Mouse (Mus musculus) ovary, postnatal 10 days (tissue): Measurements from ENCODE around the gene Ano1.

Experiments
- DNase-seq: peaks from one replicate; pipeline ENCODE4 v3.0.0; 2022; ENCODE audit warnings: low spot score

The Ano1 gene

DNA sequence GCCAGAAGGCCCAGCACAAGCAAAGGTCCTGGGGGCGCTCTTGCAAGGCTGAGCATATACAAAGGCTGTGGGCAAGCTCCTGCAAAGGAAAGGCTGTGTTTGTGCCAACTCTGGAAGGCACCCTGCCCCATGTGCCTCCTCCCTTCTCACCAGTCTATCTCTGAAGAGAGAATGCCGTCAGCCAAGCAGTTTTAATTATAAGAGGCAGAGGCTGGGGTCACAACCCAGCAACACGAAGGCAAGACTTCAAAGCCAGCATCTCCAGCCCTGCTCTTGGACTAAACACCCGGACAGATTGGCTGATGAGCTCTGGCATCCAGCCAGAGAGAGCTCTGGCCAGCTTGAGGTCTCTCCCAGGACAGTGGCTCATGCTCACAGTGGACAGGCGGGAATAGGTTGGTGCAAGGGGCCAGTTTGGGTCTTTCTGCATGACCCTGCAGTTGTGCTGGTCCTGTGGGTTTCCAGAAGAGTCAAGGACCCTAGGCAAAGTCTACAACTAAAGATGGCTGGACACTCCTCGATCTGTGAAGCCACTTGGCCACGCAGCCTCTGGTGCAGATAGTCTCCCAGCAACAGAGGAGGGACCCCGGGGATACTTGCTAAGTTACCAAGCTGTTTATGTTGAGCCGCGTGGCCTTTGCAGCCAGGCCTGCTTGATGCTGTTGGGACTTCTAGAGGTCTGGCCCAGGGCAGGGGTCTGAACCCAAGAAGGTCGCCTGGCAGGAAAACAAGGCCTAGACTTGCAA lies 12.9 kb upstream of the Ano1 start:
- no peak for DNase-seq

GRCm38 (mm10) chr7:144764013-144764412 lies 12.2 kb upstream of the Ano1 start:
- DNase-seq: no peak

- no peak for DNase-seq
These were observed 10.9 kb upstream of the Ano1 start for GRCm38 (mm10) chr7:144762496-144763235.

- DNase-seq: no peak
These were observed 8.5 kb upstream of the Ano1 start for GRCm38 (mm10) chr7:144760228-144760627.

- no peak for DNase-seq
These were observed 7.7 kb upstream of the Ano1 start for GRCm38 (mm10) chr7:144759455-144759854.

- DNase-seq: no peak
These were observed 4.0 kb upstream of the Ano1 start for GRCm38 (mm10) chr7:144755511-144756378.

DNA sequence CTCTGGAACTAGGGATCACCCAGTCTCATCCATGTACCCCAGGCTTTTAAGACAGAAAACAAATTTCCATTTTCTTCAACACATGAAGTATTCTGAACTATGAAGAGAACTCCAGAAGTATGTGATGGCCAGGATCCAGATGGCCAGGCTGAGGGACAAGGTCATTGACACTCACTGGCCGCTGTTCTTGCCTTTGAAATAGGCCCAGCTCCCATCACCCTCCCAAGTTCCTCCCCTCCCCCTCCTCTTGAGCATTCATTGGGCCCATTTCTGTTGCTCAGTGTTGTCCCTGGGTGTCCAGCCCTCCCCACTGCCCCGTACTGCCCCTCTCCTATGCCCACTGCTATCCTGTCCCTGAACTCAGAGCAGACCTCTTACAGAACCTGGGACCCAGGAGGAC lies 2.9 kb upstream of the Ano1 start:
- no peak for DNase-seq

GRCm38 (mm10) chr7:144753657-144754031 lies 1.9 kb upstream of the Ano1 start:
- DNase-seq: no peak

DNA sequence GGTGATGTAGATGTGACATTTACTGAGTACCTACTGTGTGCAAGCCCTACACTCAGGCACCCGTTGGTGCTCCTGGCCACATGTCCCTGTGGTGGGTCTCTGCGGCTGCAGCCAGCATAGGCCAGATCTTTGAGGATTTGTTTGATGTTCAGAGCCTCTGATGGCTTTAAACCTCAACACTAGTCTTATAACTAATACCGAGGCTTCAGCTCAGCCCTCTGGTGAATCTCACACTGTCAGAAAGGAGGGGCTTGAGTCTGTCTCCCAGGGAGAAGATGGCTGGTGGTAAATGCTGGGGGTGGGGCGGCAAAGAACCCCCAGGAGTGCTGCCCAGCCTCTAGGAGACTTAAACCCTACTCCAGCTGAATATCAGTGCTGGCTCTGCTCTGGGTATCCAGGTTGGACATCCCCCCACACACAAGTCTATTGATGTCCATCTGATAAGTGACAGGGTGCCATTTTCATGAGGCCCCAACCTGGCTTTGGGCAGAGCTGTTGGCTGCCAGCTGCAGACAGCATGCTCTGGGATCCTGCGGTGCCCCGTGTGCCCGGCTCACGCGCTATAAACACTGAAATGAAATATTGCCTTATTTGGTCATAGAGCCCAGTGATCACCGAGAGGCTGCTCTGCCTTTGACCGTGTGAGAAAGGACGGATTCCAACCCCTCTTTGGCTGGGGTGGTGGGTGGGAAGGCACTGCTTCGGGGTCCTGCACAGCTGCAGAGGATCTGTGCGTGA lies 1.3 kb upstream of the Ano1 start:
- no peak for DNase-seq

DNA sequence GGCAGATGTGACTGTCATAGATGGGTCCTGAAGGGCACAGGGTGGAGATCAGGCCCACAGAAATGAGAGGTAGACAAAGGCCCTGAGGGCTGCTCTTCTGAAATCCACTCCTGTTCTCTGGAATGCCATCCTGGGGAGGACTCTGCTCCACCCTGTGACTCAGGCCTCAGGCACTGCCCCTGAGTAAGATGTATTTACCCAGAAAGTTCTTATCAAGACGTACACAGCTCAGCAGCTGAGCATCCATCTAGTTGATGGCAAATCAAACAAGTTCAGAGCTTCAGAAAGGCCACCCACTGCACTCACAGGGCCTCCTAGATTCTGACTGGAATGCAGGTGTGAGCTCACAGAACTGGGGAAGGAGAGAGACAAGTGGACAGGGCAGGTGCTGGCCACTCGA lies 4.0 kb downstream of the Ano1 start:
- DNase-seq: no peak

GRCm38 (mm10) chr7:144746466-144746865 lies 5.3 kb downstream of the Ano1 start:
- no peak for DNase-seq

DNA sequence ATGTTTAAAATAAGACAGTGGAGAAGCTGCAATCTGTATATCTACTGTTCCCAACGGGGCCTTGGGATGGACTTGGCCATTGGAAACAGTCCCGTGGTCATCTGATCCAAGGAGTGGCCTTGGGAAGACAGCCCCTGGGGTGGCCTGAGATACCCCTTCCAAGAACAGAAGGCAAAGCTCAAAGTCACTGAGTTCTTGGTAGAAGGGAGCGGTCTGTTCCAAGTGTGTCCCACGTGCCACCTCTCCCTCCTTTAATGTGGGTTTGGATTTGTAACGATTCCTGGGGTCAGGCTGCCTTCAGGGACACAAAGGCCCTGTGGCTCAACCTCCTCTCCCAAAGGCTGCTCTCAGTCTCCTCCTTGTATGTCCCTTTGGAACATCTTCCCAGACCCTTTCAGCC lies 7.9 kb downstream of the Ano1 start:
- no peak for DNase-seq

- no peak for DNase-seq
These were observed 11.1 kb downstream of the Ano1 start for GRCm38 (mm10) chr7:144740643-144741042.

DNA sequence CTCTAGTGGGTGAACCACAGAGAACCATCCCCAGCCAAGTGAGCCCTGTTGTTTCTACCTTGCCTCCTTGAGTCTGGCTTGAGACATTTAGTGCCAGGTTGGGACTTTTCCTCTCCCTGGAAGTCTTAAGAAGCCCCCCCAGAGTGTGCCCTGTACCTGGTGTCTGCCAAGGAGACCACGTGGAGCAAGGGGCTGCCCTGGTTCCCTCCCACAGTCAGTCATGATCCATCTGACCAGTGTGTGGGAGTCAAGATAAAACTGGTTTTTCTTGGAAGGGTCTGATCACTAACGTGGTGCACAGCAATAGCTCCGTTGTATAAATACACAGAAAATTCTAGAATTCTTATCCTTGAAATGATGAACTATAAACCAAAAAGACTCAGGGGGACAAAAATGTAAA lies 12.0 kb downstream of the Ano1 start:
- DNase-seq: no peak

DNA sequence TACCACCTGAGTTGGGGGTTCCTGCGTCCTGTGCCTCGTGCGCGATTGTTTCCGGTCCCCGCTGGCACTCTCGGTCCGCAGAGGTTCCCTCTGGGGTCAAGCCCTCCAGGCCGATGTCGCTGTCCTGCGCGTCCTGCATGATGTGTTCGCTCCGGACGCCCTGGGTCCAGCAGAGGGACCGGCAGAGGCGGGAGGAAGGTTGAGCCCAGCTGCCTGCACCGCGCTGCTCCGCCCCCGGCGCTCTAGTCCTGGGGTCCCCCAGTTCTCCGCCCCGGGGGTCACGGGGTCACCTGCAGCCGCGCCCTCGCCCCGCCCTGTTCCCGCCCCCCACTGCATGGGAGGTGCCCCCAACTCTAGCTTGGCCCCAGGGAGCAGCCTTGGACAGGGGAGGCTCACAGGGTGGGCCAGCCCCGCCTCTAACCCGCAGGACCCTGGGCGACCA lies 13.4 kb downstream of the Ano1 start:
- no peak for DNase-seq

DNA sequence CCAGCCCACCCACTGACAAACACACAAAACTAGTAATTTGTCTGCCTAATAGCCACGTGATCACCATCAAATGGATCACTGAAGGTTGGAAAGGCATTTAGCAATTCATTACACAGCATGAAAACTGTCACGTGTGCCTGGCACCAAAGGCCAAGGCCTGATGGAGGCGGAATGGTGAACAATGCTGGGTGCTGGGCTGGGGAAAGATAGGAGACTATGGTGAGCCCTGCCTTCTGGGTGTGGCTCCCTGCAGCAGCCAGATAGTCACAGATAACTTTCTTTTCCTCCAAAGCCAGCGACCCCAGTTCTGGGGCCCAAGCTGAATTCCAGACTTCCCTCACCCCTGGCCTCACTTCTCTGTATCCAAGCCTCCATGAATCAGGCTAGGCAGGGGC lies 19.9 kb downstream of the Ano1 start:
- no peak for DNase-seq

- DNase-seq: no peak
These were observed 20.4 kb downstream of the Ano1 start for GRCm38 (mm10) chr7:144731182-144731896.

- no peak for DNase-seq
These were observed 27.5 kb downstream of the Ano1 start for GRCm38 (mm10) chr7:144724283-144724682.

DNA sequence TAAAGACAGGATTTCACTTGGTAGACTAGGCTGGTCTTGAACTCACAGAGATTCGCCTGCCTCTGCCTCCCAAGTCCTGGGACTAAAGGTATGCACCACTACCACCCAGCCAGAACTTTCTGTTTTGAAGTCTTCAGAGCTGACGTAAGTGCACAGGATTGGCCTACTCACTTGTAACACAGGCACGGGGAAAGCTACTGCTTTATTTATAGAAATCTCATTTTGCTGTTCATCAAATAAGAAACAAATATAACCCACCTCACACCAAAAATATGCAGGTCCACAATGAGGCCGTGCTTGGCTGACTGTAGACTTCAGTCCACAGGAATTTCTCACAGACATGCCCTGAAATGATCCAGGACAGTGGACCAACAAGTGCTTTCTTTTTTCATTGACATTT lies 31.8 kb downstream of the Ano1 start:
- no peak for DNase-seq

- no peak for DNase-seq
These were observed 34.0 kb downstream of the Ano1 start for GRCm38 (mm10) chr7:144717736-144718135.

GRCm38 (mm10) chr7:144697870-144698269 lies 53.9 kb downstream of the Ano1 start:
- no peak for DNase-seq
